Mouse (Mus musculus) retina, postnatal 1 day (tissue): ENCODE data around the gene Olfr1368.

ENCODE experiments used
- DNase-seq: peaks from one replicate; pipeline ENCODE4 v3.0.0-alpha.2; 2012

Gene Olfr1368

DNA sequence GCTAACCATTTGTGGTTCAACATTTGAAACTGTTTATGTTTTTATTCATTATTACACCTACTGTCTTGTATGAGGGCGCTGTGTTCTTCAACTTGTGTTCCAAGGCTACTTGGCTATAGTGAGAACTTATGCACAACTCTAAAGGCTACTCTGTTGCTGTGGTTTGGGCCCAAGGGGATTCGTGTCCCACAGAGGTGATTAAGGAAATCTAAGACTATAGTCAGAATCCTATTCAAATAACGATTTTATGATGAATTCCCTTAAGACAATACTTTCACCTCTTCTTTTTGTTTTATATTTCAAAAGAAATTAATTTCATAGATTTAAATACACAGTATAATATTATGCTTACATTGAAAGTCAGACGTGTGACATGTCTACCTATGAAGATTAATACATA is at the start of gene Olfr1368:
Olfr1368 (minus strand) TSS at position 101 of the 400 bp plus-strand sequence.
- DNase-seq = no peak

DNA sequence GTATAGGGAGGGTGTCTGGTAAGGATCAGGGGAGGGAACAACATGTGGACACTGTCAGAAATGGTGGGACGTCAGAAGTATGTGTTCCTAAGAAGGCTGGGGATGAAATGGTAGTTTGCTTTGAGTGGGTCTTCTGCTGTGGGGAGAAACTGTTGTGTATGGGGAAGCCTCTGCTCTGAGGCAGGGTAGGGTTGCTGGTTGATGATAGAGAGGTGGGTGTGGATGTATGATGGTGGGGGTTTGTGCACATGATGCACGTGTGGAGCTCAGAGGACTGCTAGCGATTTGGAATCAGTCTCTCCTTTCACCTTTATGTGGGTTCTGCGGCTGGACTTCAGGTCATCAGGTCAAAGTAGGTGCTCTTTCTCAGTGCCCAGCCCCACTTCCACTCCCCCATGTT is 39.9 kb upstream of the Olfr1368 start:
- no peak for DNase-seq

DNA sequence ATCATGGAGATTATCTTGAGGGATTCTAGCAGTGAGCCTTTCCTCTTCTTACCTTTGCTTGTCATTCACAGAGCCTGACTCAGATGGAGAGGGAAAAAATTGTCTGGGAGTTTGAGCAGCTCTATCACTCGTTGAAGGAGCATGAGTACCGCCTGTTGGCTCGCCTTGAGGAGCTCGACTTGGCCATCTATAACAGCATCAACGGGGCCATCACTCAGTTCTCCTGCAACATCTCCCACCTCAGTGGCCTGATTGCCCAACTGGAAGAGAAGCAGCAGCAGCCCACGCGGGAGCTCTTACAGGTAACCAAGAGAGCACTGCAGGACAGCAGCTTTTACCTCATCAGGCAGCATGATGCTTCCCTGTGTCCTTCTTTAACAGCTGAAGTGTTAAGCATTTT is 38.0 kb upstream of the Olfr1368 start:
- DNase-seq = no peak

DNA sequence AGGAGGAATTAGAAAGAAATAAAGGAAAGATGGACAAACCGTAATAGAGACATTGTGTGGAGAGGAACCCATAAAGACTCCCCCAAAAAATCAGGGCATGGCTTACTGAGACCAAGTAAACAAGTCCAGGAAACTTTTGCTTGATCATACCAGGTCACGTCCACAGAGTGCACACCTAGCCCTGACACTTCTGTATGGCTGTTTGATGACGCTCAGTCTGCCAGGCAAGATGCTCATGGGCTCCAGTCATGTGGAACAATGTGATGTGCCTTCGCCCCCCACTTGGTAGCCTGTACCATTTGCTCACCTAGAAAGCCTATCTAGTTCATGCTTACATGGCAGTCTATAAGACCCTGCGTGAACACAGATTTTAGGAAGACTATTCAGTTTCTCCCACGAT is 37.4 kb upstream of the Olfr1368 start:
- DNase-seq = no peak

DNA sequence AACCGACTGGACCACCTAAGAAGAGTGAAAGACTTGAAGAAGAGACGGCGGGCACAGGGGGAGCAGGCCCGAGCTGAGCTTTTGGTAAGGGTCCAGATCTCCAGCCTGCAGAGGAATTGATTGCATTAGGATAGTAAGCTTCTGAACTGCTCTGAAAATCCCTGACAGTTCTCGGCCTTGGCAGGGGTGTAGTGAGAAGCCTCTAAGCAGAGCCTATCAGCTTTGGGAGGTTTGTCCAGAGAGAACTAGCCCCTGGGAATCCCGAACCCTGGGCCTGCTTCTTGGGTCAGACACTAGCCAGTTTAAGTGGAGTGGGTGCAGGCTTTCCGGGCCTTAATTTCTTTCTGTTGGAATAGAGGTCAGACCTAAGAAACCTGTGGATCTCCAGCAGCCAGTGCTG is 36.3 kb upstream of the Olfr1368 start:
- no peak for DNase-seq

DNA sequence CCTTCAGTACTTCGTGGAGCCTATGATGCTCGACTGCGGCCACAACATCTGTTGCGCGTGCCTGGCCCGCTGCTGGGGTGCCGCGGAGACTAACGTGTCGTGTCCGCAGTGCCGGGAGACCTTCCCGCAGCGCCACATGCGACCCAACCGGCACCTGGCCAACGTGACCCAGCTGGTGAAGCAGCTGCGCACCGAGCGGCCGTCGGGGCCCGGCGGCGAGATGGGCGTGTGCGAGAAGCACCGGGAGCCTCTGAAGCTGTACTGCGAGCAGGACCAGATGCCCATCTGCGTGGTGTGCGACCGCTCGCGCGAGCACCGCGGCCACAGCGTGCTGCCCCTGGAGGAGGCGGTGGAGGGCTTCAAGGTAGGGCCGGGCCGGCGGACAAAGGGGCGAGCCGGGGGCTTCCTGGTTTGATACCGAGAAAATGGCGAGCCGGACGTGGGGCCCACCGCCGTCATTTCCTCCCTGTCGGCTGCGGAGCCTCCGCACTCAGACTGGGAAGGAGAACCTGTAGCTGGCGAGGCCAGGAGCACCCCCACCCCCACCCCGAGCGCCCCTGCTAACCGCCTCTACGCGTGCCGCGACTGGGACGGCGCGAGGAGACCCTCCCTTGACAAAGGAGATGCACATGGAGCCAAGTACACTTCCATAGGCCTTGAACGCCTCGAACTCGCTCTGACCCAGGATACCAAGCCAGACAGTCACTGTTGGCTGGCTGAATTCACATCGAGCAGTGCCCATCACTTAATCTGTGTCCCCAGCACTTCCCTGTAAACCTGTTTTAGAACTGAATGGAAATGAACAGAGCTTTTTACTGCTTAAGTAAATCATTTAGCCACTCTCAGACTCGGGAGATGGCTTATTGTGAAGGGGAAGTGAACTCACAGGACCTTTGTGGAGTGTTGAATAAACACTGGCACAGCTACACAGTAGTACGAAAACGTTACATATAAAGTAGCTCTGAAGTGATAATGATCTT is 35.2 kb upstream of the Olfr1368 start:
- peak; percentile 78 for DNase-seq

DNA sequence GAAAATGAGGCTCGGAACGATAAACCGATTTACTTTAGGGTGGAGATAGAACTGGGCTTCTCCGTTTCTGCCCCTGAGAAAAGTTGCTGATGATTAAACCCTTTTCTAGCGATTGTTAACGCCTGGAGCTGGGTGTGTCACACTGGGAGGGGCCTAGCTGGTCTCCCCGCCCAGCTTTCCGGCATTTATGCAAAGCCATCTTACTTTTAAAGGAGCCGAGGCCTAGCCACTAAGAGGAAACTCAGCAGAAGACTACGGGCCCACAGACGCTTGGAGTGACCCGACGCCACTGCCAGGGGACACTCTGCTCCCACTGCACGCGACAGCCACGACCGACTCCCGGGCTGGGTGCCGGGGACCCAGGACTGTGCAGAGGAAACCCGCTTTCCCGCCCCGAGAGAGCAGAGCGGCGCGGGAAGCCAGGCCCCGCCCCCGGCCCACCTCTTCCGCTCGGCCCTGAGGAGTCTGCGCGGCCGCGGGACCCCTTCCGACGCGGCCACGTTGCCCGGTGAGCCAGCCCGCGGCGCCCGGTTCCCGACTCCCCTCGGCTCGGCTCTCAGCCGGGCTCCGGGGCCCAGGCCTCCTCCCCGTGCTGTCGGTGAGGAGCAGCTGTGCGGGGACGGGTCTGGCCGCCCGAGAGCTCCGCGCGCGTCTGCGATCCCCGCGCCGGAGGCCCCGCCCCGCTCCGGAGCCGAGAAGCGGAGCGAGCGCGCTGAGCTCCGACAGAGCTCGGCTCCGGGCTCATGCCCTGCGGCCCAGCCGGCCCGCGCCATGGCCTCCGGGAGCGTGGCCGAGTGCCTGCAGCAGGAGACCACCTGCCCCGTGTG is 34.3 kb upstream of the Olfr1368 start:
- peak; percentile 93 for DNase-seq

DNA sequence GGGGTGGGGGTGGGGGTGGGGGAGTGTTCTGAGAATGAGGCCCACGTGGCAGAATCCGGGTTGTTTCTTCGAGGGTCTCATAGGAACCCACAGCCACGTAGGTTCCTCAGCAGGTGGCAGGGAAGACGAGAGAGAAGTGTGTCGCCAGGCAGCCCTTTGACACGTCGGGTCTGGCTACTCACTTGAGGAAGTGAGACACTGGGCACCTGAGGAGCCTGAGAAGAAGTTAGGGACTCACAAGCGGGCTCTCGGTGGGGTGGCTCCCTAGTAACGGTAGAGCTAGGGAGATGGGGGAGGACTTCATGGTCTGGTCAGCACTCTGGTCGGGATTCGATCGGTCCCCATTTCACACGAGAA is 33.7 kb upstream of the Olfr1368 start, which contains the start of gene Trim27:
Trim27 (plus strand) TSS at position 79 of the 357 bp plus-strand sequence.
- DNase-seq = no peak

DNA sequence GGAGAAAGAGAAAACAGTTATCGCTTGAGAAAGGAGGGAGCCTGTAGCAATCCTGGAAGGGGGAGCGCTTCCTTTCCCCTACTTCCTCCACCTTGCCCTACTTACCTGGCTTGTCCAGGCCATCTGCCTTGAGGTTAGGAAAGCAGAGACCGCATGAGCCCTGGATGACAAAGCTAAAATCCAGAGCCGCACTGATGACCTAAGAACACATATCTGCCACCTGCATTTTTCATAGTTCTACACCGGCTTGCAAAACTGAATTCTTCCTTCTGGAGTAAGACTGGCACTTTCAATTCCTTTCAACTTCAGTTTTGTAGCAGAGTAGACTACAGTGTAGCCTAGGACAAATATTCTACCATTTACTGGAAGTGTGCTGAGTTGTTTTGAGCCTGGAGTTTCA is 32.7 kb upstream of the Olfr1368 start:
- no peak for DNase-seq

DNA sequence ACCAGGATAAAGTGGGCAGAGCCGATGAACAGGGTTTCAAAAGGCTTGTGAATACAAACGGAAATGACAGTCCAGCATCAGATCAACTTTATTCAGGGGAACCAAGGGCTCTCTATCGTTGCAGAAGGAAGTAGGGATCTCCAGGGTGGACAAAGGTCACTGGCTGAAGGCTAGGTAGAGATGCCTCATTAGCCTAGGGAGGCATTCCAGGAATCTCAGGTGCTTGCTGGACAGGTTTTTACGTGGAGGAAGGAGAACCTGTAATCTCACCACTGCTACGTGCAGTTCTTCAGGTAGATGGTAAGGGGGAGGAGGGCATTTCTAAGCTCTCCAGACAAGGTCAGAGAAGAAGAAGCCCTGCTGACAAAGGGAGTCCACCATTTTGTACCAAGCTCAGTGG is 32.0 kb upstream of the Olfr1368 start:
- no peak for DNase-seq

DNA sequence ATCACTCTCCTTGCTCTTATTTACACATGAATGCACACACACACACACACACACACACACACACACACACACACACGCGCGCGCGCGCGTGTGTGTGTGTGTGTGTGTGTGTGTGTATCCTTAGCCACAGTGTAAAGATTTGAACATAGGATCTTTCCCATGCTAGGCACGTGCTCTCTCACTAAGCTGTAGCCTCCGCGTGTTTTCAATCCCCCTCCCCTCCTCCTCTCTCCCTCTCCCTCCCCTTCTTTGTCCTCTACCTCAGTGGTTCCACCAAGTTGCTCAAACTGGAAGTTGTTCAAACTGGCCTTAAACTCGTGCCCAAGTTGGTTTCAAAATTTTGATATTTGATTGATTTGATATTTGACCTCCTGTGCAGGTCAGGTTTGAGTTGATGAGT is 31.1 kb upstream of the Olfr1368 start:
- no peak for DNase-seq

DNA sequence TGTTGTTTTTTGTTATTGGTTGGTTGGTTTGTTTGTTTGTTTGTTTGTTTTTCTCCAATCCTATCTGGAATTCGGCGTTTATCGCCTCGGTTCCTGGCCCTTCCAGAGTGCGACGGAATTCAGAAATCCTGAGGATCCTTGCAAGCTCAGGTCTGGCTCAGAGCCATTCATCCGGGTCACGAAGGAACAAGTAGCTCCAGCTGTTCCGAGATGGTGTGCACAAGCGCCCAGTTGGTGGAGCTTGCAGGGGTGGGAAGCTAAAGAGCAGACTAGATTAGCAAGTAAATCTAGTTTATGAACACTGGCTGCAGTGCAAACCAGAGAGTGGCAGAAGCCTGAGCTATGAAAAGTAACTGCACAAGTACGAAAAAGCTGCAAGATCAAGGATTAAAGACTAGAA is 27.4 kb upstream of the Olfr1368 start:
- peak; percentile 80 for DNase-seq

DNA sequence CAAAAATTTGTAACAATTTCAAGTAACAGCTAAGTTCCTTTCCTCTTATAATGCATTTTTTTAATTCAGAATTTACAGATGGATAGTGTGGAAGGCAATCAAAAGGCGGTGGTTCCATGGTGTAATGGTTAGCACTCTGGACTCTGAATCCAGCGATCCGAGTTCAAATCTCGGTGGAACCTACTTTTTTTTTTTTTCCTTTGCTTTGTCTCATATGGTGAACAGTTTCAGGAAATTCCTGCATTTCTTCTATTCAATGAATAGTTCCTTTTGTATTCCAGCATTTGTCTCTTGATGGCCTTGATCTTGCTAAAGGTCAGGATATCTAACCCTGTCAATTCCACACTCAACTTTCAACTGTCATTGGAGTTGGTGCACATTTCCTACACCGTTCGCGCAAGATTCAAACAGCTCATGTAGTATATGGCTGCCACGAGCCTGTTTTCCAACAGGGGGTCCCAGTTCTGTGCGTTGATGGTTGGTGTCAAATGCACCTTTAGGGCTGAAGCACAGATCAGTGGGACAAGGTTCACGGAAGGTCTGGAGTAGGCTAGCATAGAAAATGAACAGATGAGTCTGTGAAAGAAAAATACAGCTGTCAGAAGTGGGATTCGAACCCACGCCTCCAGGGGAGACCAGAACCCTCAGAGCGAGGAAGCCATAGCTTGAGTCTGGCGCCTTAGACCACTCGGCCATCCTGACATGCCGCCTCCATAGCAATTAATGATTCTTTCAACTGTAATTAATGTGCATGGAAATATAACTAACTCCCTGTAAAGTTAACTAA is 26.8 kb upstream of the Olfr1368 start:
- peak; percentile 83 for DNase-seq

DNA sequence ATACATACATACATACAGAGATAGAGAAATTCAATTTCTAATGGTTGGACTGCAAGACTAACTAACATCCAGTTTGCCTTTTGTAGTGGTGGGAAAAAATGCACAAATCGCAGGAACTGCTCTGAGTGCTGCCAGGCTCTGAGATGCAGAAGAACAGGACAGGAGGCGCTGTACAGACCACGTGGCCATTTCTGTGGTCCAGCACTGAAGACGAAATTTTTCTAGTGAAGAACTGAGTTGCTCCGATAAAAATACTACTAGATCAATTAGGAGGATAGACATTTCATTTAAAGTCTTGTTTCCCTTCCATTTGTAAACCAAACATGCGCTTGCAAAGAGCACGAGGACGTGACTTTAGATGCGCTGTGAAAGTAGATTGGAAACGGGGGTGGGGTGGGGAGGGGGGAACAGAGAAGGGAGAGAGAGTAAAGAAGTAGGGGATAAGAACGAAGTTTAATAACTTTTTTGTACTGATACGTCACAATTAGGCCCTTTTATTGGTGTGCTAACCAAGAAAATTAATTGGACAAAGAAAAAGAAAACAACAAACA is 26.0 kb upstream of the Olfr1368 start:
- DNase-seq = peak; percentile 72

DNA sequence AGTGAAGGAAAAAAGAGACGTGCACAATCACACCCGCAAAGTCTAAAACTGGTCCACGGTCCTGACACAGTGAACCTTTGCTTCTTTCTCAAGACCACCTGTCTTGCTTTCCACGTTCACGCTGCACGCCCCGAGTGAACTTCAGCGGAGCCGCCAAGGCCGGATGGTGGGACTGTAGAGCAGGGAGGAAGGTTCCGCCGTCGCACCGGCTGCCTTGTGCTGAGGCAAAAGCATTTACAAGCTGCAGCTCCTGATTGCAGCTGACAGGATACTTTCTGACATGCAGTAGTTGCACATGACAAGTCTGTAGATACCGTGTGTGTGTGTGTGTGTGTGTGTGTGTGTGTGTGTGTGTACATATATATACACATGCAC is 25.5 kb upstream of the Olfr1368 start:
- DNase-seq = peak; percentile 51

DNA sequence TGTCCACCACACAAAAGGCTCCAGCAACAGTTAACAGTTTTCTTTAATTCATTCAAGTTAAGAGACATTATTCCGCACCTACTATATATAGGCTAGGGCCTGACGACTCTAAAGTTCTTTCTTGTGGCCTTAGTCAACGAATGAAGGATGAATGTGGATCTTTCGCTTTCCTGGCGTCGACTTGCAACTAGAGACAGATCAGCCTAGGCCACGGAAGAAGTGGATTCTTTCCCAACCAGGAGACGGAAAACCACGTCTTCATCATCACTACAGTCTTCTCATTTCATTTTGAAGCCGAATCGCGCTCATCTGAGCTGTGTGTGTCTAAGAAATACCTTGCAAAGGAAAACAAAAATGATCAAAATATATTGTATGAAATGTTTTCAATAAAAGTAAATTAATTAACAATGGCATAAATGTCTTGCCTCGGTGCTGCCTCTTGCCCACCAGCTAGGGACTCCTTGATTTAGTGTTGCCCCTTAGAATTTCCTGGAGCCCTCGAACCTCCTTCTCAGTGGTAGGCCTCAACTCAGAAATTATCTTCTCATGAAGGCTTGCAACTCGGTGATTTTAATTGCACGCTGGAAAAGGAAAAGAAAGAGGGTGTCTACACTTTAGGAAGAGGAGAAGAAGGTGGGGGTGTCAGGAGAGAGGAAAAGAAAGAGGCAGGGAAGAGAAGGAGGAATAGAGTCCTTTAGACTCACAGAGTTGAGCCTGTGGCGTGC is 24.9 kb upstream of the Olfr1368 start:
- no peak for DNase-seq

DNA sequence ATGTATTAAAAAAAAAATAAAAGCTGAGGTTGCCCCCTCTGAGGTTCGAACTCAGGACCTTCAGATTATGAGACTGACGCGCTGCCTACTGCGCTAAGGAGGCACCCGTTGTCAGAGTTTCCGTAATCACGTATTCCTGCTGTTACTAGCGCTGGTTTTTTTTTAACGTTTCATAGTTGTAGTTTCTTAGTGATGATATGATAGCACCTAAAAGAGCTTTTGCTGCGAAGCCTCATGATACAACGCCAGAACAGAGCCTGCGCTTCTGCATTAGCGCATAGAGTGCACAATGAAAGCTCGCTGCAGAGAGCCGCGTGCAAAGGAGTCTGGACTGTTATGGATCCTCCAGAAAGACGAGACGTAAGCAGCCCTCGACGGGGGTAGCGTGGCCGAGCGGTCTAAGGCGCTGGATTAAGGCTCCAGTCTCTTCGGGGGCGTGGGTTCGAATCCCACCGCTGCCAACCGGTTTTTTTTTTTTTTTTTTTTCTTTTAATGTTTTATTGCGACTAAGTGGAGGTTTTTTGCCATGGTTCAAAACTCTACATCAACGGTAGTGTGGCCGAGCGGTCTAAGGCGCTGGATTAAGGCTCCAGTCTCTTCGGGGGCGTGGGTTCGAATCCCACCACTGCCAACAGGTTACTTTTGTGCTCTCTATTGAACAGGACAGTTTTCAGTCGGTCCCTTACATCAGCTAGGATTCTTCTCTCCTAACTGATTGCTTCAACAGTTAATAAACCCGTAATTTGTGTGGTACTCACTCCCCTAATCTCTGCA is 24.2 kb upstream of the Olfr1368 start:
- DNase-seq = peak; percentile 90

DNA sequence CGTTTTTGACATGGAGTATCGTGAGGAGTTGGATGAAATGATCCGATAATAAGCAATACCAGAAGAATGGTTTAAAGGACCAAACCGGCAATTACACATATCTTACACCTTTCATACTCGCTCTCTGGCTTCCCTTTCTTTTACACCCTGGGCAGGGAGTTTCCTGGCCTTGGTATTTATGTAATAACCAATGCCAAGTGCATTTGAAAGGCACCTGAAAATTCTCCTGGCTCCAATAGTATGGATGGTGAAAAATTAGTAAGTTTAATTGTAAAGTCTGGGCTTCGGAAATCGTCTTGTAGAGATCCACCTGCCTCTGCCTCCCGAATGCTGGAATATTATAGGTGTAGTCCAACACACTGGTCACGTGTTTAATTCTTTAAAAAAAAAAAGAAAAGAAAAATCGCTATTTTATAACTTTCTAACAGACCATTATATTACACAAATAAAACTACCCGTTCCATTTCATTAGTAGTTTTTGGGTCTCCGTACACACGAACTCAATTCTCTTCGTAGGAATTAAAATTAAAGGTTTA is 23.5 kb upstream of the Olfr1368 start:
- DNase-seq = no peak

DNA sequence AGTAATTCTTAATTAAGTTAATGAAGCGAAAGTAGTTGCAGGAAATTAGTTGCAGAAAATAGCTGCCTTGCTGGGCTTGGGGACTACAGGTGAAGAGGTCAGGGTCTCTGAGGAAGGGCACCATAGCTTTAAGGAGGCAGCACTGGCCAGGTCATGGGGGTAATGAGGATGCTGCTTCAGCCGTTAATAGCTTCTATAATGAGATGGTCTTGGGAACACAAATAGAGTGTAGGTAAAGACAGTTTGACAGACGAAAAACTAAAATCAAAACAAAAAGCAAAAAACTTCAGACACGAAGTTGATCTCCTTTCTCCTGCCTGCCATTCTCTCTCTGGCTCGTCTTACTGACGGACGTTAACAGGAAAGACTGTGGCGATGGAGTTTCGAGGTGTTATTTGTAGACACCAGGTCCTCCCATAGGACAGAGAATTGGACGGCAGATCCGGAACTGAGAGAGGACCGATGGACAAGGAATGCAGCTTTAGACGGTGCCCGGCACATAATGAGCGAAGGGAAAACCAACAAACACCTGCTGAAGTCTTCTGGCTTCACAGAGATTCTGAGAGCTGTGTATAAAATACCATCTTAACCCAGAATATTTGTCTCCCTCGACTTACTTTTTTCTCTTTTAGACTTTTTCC is 22.8 kb upstream of the Olfr1368 start:
- peak; percentile 70 for DNase-seq

DNA sequence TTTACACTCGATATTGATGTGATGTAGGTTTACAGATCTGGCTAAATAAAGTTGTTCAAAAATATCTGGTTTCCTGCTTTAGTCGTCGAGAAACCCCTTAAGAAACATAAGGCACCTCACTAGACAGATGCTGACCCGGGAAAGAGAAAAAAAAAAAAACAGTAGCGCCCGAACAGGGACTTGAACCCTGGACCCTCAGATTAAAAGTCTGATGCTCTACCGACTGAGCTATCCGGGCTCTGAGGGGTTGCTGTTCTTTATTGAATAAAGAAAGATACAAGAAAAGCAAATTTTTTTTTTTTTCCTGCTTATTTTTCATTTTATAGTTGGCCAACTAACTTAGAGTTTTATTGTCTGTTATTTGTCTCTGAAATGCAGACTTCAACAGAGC is 22.2 kb upstream of the Olfr1368 start:
- peak; percentile 77 for DNase-seq
